Mouse (Mus musculus) hindbrain, embryonic 10.5 days (tissue): ENCODE data around the gene Bcam. TPM values are rescaled to one million over a fixed set of nuclear protein-coding genes. Genes with fewer than 3 reads are reported as not detected.
A peak's percentile ranks its signal among the peaks of the same experiment; 100 is the strongest.

ENCODE experiments used
- DNase-seq: peaks from one replicate; pipeline ENCODE4 v3.0.0-alpha.2; 2017; ENCODE audit warnings: low spot score
- H3K27ac ChIP-seq: fragments of 300-500 bp; sonication (generic); 2 replicates; pipeline ENCODE4 v1.5.1; 2016; ENCODE audit warnings: mild to moderate bottlenecking, moderate library complexity
- H3K27me3 ChIP-seq: fragments of 300-500 bp; sonication (generic); 2 replicates; pipeline ENCODE4 v1.6.1; 2016; ENCODE audit warnings: mild to moderate bottlenecking; ENCODE audit not compliant: poor library complexity, insufficient read depth, severe bottlenecking
- H3K36me3 ChIP-seq: fragments of 300-500 bp; sonication (generic); 2 replicates; pipeline ENCODE4 v1.6.1; 2016; ENCODE audit warnings: mild to moderate bottlenecking, moderate library complexity
- H3K4me1 ChIP-seq: fragments of 300-500 bp; sonication (generic); replicated peaks from 2 replicates; pipeline ENCODE4 v1.6.1; 2016; ENCODE audit warnings: mild to moderate bottlenecking
- H3K4me3 ChIP-seq: fragments of 300-500 bp; sonication (generic); 2 replicates; pipeline ENCODE4 v1.5.1; 2016; ENCODE audit warnings: mild to moderate bottlenecking, moderate library complexity
- H3K9me3 ChIP-seq: fragments of 300-500 bp; sonication (generic); 2 replicates; pipeline ENCODE4 v1.6.1; 2016; ENCODE audit warnings: mild to moderate bottlenecking, moderate library complexity
- WGBS: fragments of 180-500 bp; shearing (Covaris S2); methylation state at CpG from one replicate; pipeline ENCODE4 v1.1.7; 2016; 5-methylcytosine and 5-hydroxymethylcytosine counted together
- polyA plus RNA-seq: library from polyadenylated mRNA; unstranded; fragments of >200 nt; fragmentation: Nextera tagmentation; extraction: Ambion mirVana; gene quantifications from 2 replicates; pipeline ENCODE4 v1.2.1, GENCODE M21; 2016

Bcam gene
- polyA plus RNA-seq, 1 experiment from 2014 or later, result 46.8 TPM

DNA sequence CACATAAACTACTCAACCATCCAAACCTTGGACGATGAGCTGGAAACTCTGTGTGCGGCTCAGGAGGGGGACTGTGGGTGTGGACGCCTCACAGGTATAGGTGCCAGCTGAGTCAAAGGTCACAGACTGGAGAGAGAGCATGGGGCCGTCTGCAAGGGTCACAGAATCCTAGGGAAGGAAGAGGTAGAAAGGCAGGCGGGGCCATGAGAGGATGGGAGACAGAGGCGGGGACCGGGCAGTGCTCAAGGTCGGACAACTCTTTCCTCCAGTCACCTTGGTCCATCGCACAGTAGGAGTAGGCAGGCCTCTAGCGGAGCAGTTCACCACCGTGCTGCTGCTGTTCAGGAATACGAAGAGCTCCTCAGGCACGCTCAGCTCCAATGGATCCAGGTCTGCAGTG lies 10.8 kb downstream of the Bcam start:
- Histone ChIP-seq H3K4me3 (no peak overlapping the region), H3K36me3 (peaks cover 10% of the 10 kb centered on the region), H3K27me3 (no peaks in the 10 kb centered on the region), H3K27ac (no peak overlapping the region), H3K4me1 (peaks cover 9% of the 10 kb centered on the region; the same call in 1 of the 2 replicates), H3K9me3 (no peaks in the 10 kb centered on the region)
- 88% methylated on average over 13 of the region's 13 CpGs for WGBS
- no peak for DNase-seq

GRCm38 (mm10) chr7:19758623-19759022 lies 12.2 kb downstream of the Bcam start:
- Histone ChIP-seq H3K27ac (no peak overlapping the region), H3K4me3 (no peak overlapping the region), H3K4me1 (peaks cover 9% of the 10 kb centered on the region; the same call in 1 of the 2 replicates), H3K9me3 (no peaks in the 10 kb centered on the region), H3K36me3 (peaks cover 4% of the 10 kb centered on the region; the same call in 1 of the 2 replicates), H3K27me3 (no peaks in the 10 kb centered on the region)
- DNase-seq, result no peak
- WGBS, result 87% methylated on average over 13 of the region's 13 CpGs

GRCm38 (mm10) chr7:19755851-19756786 lies 14.7 kb downstream of the Bcam start:
- Histone ChIP-seq H3K4me3 (no peak overlapping the region), H3K27me3 (no peaks in the 10 kb centered on the region), H3K36me3 (no peaks in the 10 kb centered on the region; the same call in 1 of the 2 replicates), H3K9me3 (no peaks in the 10 kb centered on the region), H3K27ac (no peak overlapping the region), H3K4me1 (peaks cover 9% of the 10 kb centered on the region; the same call in 1 of the 2 replicates)
- DNase-seq, result no peak
- WGBS, result 79% methylated on average over 23 of the region's 24 CpGs

DNA sequence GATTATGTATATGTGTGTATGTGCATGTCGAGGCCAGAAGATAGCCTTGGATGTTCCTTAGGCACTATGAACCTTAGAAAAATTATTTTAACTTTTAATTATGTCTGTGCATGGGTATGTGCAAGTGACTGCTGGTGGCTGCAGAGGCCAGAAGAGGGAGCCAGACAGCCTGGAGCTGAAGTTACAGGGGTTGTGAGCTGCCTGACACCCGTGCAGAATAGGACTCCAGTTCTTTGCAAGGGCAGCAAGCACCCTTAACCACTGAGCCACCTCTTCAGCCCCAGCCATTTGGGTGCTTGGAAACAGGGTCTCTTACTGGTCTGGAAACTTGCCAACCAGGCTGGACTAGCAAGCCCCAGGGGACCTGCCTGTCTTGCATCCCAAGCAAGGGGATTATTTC lies 15.8 kb downstream of the Bcam start:
- H3K9me3 ChIP-seq, result no peaks in the 10 kb centered on the region
- H3K36me3 ChIP-seq, result no peaks in the 10 kb centered on the region; the same call in 1 of the 2 replicates
- peaks cover 18% of the 10 kb centered on the region for H3K4me1 ChIP-seq
- WGBS, result 85% methylated on average over 2 of the region's 2 CpGs
- H3K27me3 ChIP-seq, result no peaks in the 10 kb centered on the region
- DNase-seq, result no peak
- H3K27ac ChIP-seq, result no peak overlapping the region
- no peak overlapping the region for H3K4me3 ChIP-seq

DNA sequence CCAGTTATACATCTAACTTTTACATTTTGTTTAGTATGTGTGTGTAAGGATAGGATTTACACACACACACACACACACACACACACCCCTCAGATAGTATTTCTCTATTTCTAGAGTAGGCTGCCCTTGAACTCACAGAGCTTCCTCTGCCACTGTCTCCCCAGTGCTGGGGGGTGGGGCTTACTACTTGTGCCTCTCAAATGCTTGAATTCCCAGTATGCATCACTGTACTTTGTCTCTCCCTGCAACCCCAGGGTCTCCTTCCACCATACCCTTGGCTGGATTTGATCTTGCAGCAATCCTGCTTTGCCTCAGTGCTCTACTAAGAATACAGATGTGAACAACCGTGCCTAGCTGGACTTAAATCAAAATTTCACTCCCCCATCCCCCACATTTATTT lies 16.8 kb downstream of the Bcam start:
- Histone ChIP-seq H3K4me1 (peaks cover 24% of the 10 kb centered on the region), H3K36me3 (no peaks in the 10 kb centered on the region; the same call in 1 of the 2 replicates), H3K4me3 (no peak overlapping the region), H3K27me3 (no peaks in the 10 kb centered on the region), H3K27ac (no peak overlapping the region), H3K9me3 (no peaks in the 10 kb centered on the region)
- no peak for DNase-seq
- 76% methylated on average over 1 of the region's 1 CpGs for WGBS

- Histone ChIP-seq H3K27ac (no peak overlapping the region), H3K9me3 (no peaks in the 10 kb centered on the region), H3K4me3 (no peak overlapping the region), H3K27me3 (no peaks in the 10 kb centered on the region), H3K4me1 (peaks cover 29% of the 10 kb centered on the region), H3K36me3 (no peaks in the 10 kb centered on the region)
- no peak for DNase-seq
- 82% methylated on average over 7 of the region's 7 CpGs for WGBS
Observed at GRCm38 (mm10) chr7:19753587-19753986, 17.2 kb downstream of the Bcam start.

DNA sequence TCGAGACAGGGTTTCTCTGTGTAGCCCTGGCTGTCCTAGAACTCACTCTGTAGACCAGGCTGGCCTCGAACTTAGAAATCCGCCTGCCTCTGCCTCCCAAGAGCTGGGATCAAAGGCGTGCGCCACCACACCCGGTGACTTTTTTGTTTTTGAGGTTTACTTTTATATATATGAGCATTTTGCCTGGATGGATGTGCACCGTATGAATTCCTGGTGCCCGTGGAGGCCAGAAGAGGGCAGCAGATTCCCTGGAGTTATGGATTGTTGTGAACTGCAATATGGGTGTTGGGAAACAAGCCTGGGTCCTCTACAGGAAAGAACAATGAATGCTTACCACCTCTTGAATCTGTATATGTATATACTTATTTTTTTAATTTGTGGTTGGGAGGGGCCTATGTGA lies 18.2 kb downstream of the Bcam start:
- H3K36me3 ChIP-seq, result no peaks in the 10 kb centered on the region
- no peak for DNase-seq
- 67% methylated on average over 8 of the region's 8 CpGs for WGBS
- H3K4me3 ChIP-seq, result no peak overlapping the region
- no peak overlapping the region for H3K27ac ChIP-seq
- peaks cover 3% of the 10 kb centered on the region; the same call in 1 of the 2 replicates for H3K27me3 ChIP-seq
- peaks cover 38% of the 10 kb centered on the region for H3K4me1 ChIP-seq
- H3K9me3 ChIP-seq, result no peaks in the 10 kb centered on the region

- no peak overlapping the region for H3K27ac ChIP-seq
- WGBS, result 64% methylated on average over 4 of the region's 4 CpGs
- H3K9me3 ChIP-seq, result no peaks in the 10 kb centered on the region
- peaks cover 50% of the 10 kb centered on the region for H3K4me1 ChIP-seq
- peaks cover 3% of the 10 kb centered on the region; the same call in 1 of the 2 replicates for H3K27me3 ChIP-seq
- no peak overlapping the region for H3K4me3 ChIP-seq
- DNase-seq, result no peak
- H3K36me3 ChIP-seq, result peaks cover under 1% of the 10 kb centered on the region; the same call in 1 of the 2 replicates
Observed at GRCm38 (mm10) chr7:19751070-19751383, 19.8 kb downstream of the Bcam start.

DNA sequence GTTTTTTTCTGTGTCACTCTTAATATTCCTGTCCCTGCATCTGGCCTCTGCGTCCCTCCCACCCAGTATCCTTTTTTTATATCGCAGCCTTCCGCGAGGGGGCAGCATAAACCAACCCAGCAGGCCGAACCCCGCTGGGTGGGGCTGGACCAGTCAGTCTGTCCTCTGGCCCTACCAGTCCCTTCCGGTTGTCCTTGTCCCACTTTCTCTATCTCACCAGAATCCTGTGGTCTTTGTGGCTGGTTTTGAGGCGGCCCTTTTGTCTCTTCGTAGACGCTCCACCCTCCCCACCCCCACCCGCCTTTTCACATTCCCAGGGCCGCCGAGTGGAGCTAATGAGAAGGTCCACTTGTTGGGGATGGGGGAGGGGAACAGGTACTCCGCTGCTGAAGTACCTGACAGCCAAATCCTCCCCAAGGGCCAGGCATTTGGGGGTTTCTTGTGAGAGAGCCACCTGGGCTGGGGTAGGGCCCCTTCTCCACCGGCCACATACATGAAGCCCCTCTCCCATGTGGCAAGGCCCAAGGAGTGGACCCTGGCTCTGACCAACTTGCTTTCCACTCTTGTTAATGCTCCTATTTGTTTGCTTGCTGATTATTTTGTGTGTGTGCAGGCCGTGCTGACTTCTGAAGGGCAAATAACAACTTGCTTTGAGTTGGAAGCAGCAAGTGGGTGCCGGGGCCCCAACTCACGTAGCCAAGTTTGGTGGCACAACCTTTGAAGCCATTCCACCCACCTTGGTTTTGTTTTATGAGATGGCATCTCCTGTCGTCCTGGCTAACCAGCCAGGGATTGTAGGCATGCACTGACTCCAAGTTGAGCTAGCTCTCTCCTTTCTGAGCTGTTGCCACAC lies 20.4 kb downstream of the Bcam start, which contains the start of gene Nectin2:
Gene Nectin2, minus strand, starts transcription at position 267 of the 853 bp plus-strand sequence.
- 16% methylated on average over 19 of the region's 19 CpGs for WGBS
- DNase-seq, result peak; percentile 89
- H3K4me3 ChIP-seq, result peak within 1 kb of the TSS; percentile 75
- peaks cover 51% of the 10 kb centered on the region for H3K4me1 ChIP-seq
- H3K27me3 ChIP-seq, result peaks cover 3% of the 10 kb centered on the region; the same call in 1 of the 2 replicates
- peaks cover 6% of the 10 kb centered on the region; the same call in 1 of the 2 replicates for H3K36me3 ChIP-seq
- no peaks in the 10 kb centered on the region for H3K9me3 ChIP-seq
- peak within 1 kb of the TSS; percentile 94 for H3K27ac ChIP-seq

DNA sequence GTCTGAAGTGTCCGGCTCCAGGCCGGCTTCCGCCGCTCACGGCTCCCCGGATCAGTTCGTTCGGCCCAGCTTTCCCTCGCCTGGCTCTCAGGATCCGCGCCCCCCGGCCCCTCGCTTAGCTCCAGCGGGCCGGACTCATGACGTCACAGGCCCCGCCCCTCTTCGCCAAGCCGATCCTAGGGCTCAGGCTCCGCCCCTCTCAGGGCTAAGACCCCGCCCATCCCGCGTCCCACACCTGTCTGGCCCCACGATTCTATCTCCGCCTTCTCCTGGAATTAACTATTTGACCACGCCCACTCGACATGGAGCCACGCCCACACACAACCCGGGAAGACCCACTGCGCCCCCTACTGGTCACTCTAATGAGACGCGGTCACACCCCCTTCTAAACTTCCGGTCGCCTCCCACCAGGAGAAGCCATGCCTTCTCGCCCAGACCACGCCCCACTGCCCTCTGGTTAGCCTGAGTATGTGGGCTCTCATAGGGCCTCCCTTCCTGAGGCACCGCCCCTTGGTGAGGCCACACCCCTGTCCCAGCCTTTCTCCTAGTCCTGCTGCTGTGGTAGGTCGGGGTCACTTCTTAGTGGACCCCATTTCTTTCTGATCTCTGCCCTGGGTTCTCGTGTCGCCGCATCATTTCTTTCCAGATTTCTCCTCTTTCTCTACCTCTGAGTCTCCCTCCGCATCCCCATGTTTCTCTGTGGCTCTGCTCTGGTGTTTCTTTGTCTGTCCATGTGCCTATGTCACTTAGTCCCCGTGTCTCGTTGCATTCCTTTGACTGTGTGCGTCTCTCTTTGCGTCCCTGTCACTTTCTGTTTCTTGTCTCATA lies 21.2 kb downstream of the Bcam start:
- under 1% methylated on average over 46 of the region's 46 CpGs for WGBS

GRCm38 (mm10) chr7:19748219-19749195 lies 22.3 kb downstream of the Bcam start:
- Histone ChIP-seq H3K36me3 (peaks cover 21% of the 10 kb centered on the region), H3K27me3 (peaks cover 3% of the 10 kb centered on the region; the same call in 1 of the 2 replicates), H3K27ac (peak overlapping the region; percentile 94), H3K9me3 (no peaks in the 10 kb centered on the region), H3K4me1 (peaks cover 63% of the 10 kb centered on the region), H3K4me3 (peak overlapping the region; percentile 75)
- WGBS, result under 1% methylated on average over 32 of the region's 32 CpGs
- DNase-seq, result peak; percentile 62

More for the DNA sequence above, 21.2 kb downstream of the Bcam start:
- Histone ChIP-seq H3K9me3 (no peaks in the 10 kb centered on the region), H3K4me1 (peaks cover 59% of the 10 kb centered on the region), H3K36me3 (peaks cover 15% of the 10 kb centered on the region), H3K27me3 (peaks cover 3% of the 10 kb centered on the region; the same call in 1 of the 2 replicates), H3K4me3 (peak overlapping the region; percentile 75), H3K27ac (peak overlapping the region; percentile 94)
- peak; percentile 99 for DNase-seq
